Mouse (Mus musculus) liver, adult 2 months (tissue): ENCODE results near the gene Ifnb1.

Experiments
- CTCF ChIP-seq: fragments of 200-500 bp; IDR thresholded peaks from 2 replicates; pipeline ENCODE4 v1.5.1; 2011; ENCODE audit warnings: low read depth, low read length, control low read depth
- POLR2A ChIP-seq: fragments of 200-500 bp; IDR thresholded peaks from 2 replicates; pipeline ENCODE4 v1.6.1; 2011; ENCODE audit warnings: low read length, control low read depth; ENCODE audit not compliant: insufficient read depth; ENCODE audit errors: extremely low read depth

DNA sequence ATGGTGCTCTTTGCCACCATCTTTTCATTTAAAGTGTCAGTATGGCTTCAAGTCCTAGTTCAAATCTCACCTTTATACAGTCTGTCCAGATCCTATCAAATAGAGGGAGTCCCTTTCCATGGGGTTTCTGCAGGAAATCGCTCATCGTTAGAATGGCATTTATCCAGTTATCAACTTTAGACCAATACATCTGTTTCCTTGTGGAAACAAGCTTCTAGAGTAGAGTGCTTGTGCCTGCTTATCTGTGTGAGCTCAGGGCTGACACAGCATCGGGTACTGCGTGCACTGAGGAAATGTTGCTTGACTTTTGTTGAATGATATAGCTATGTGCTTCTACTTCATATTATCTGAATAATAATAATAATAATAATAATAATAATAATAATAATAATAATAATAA lies 8.8 kb downstream of the Ifnb1 start:
- TF ChIP-seq CTCF (no peak), POLR2A (no peak)
